Mouse (Mus musculus): ENCODE data around the gene Elavl2. TPM values are rescaled to one million over a fixed set of nuclear protein-coding genes. Genes with fewer than 3 reads are reported as not detected.

The Elavl2 gene
- total and polyA plus RNA-seq, 3 experiments: 0.39 to 0.59 TPM; not detected in 1

- intact Hi-C loops (cut with DNase I): no loop called here
- WGBS: 80% methylated on average over 4 of the region's 4 CpGs
- no peaks in the 10 kb centered on the region for H3K79me2 ChIP-seq (replicated peaks; ENCODE audit: control insufficient read depth, insufficient read depth, low read length)
Measured at GRCm38 (mm10) chr4:91363963-91364362, 36.6 kb downstream of the Elavl2 start.

GRCm38 (mm10) chr4:91362520-91362919, 38.1 kb downstream of the Elavl2 start:
- no peak overlapping the region for H3K4me3 ChIP-seq
- no peaks in the 10 kb centered on the region for H3K36me3 ChIP-seq (ENCODE audit: control insufficient read depth, insufficient read depth, low read length)
- no peak for TF ChIP-seq EP300 (IDR thresholded peaks at IDR 0.05; ENCODE audit: insufficient read depth, low read depth, low read length)
- no peak overlapping the region for H3K27ac ChIP-seq
- whole genome bisulfite sequencing: 60% methylated on average over 5 of the region's 5 CpGs
- no peaks in the 10 kb centered on the region for H3K4me1 ChIP-seq (ENCODE audit: control insufficient read depth, insufficient read depth, low read length)
- H3K79me2 ChIP-seq (replicated peaks; ENCODE audit: control insufficient read depth, insufficient read depth, low read length): no peaks in the 10 kb centered on the region
- H3K9ac ChIP-seq (ENCODE audit: low read depth, low read length): no peak overlapping the region
- intact Hi-C loops (cut with DNase I): no loop called here
- H3K27me3 ChIP-seq (ENCODE audit: control insufficient read depth, insufficient read depth, low read length): no peaks in the 10 kb centered on the region
- DNase-seq: no peak

More at GRCm38 (mm10) chr4:91363963-91364362, 36.6 kb downstream of the Elavl2 start:
- TF ChIP-seq CTCF (IDR thresholded peaks at IDR 0.05) (no peak), EP300 (IDR thresholded peaks at IDR 0.05; ENCODE audit: insufficient read depth, low read depth, low read length) (no peak), POLR2A (IDR thresholded peaks at IDR 0.05; ENCODE audit: insufficient read depth, low read depth, low read length) (no peak)
- H3K27ac ChIP-seq: no peak overlapping the region
- H3K9ac ChIP-seq (ENCODE audit: low read depth, low read length): no peak overlapping the region
- no peak overlapping the region for H3K4me3 ChIP-seq
- H3K36me3 ChIP-seq (ENCODE audit: control insufficient read depth, insufficient read depth, low read length): no peaks in the 10 kb centered on the region
- no peak for DNase-seq
- H3K27me3 ChIP-seq (ENCODE audit: control insufficient read depth, insufficient read depth, low read length): no peaks in the 10 kb centered on the region
- H3K4me1 ChIP-seq (ENCODE audit: control insufficient read depth, insufficient read depth, low read length): no peaks in the 10 kb centered on the region

GRCm38 (mm10) chr4:91353138-91353537, 47.4 kb downstream of the Elavl2 start:
- Histone ChIP-seq H3K36me3 (ENCODE audit: control insufficient read depth, insufficient read depth, low read length) (no peaks in the 10 kb centered on the region), H3K27ac (no peak overlapping the region), H3K4me3 (no peak overlapping the region), H3K27me3 (ENCODE audit: control insufficient read depth, insufficient read depth, low read length) (no peaks in the 10 kb centered on the region), H3K79me2 (replicated peaks; ENCODE audit: control insufficient read depth, insufficient read depth, low read length) (no peaks in the 10 kb centered on the region), H3K9ac (ENCODE audit: low read depth, low read length) (no peak overlapping the region), H3K4me1 (ENCODE audit: control insufficient read depth, insufficient read depth, low read length) (no peaks in the 10 kb centered on the region)
- intact Hi-C loops (cut with DNase I): no loop called here
- 61% methylated on average over 9 of the region's 9 CpGs for WGBS
- TF ChIP-seq CTCF (IDR thresholded peaks at IDR 0.05) (no peak), EP300 (IDR thresholded peaks at IDR 0.05; ENCODE audit: insufficient read depth, low read depth, low read length) (no peak), POLR2A (IDR thresholded peaks at IDR 0.05; ENCODE audit: insufficient read depth, low read depth, low read length) (no peak)
- no peak for DNase-seq

- TF ChIP-seq POLR2A (IDR thresholded peaks at IDR 0.05; ENCODE audit: insufficient read depth, low read depth, low read length): no peak
- TF ChIP-seq EP300 (IDR thresholded peaks at IDR 0.05; ENCODE audit: insufficient read depth, low read depth, low read length): no peak
- no peak for TF ChIP-seq CTCF (IDR thresholded peaks at IDR 0.05)
- WGBS: 75% methylated on average over 5 of the region's 5 CpGs
- intact Hi-C loops (cut with DNase I): no loop called here
- Histone ChIP-seq H3K27me3 (ENCODE audit: control insufficient read depth, insufficient read depth, low read length) (no peaks in the 10 kb centered on the region), H3K36me3 (ENCODE audit: control insufficient read depth, insufficient read depth, low read length) (no peaks in the 10 kb centered on the region), H3K4me1 (ENCODE audit: control insufficient read depth, insufficient read depth, low read length) (no peaks in the 10 kb centered on the region), H3K27ac (no peak overlapping the region), H3K4me3 (no peak overlapping the region), H3K79me2 (replicated peaks; ENCODE audit: control insufficient read depth, insufficient read depth, low read length) (no peaks in the 10 kb centered on the region), H3K9ac (ENCODE audit: low read depth, low read length) (no peak overlapping the region)
- no peak for DNase-seq
Measured at GRCm38 (mm10) chr4:91349579-91349978, 51.0 kb downstream of the Elavl2 start.

GRCm38 (mm10) chr4:91334177-91334576, 66.4 kb downstream of the Elavl2 start:
- TF ChIP-seq POLR2A (IDR thresholded peaks at IDR 0.05; ENCODE audit: insufficient read depth, low read depth, low read length): no peak
- TF ChIP-seq EP300 (IDR thresholded peaks at IDR 0.05; ENCODE audit: insufficient read depth, low read depth, low read length): no peak
- TF ChIP-seq CTCF (IDR thresholded peaks at IDR 0.05): no peak
- H3K79me2 ChIP-seq (replicated peaks; ENCODE audit: control insufficient read depth, insufficient read depth, low read length): no peaks in the 10 kb centered on the region
- intact Hi-C loops (cut with DNase I): no loop called here

GRCm38 (mm10) chr4:91310801-91311200, 89.8 kb downstream of the Elavl2 start:
- Histone ChIP-seq H3K79me2 (replicated peaks; ENCODE audit: control insufficient read depth, insufficient read depth, low read length) (no peaks in the 10 kb centered on the region), H3K27me3 (ENCODE audit: control insufficient read depth, insufficient read depth, low read length) (no peaks in the 10 kb centered on the region), H3K27ac (no peak overlapping the region), H3K36me3 (ENCODE audit: control insufficient read depth, insufficient read depth, low read length) (no peaks in the 10 kb centered on the region), H3K4me3 (no peak overlapping the region), H3K9ac (ENCODE audit: low read depth, low read length) (no peak overlapping the region), H3K4me1 (ENCODE audit: control insufficient read depth, insufficient read depth, low read length) (no peaks in the 10 kb centered on the region)
- DNase-seq: no peak
- intact Hi-C loops (cut with DNase I): no loop called here
- TF ChIP-seq EP300 (IDR thresholded peaks at IDR 0.05; ENCODE audit: insufficient read depth, low read depth, low read length) (no peak), POLR2A (IDR thresholded peaks at IDR 0.05; ENCODE audit: insufficient read depth, low read depth, low read length) (no peak), CTCF (IDR thresholded peaks at IDR 0.05) (no peak)
- WGBS: 79% methylated on average over 1 of the region's 1 CpGs

More at GRCm38 (mm10) chr4:91334177-91334576, 66.4 kb downstream of the Elavl2 start:
- Histone ChIP-seq H3K4me1 (ENCODE audit: control insufficient read depth, insufficient read depth, low read length) (no peaks in the 10 kb centered on the region), H3K9ac (ENCODE audit: low read depth, low read length) (no peak overlapping the region), H3K4me3 (no peak overlapping the region), H3K27me3 (ENCODE audit: control insufficient read depth, insufficient read depth, low read length) (no peaks in the 10 kb centered on the region), H3K36me3 (ENCODE audit: control insufficient read depth, insufficient read depth, low read length) (no peaks in the 10 kb centered on the region), H3K27ac (no peak overlapping the region)
- 68% methylated on average over 4 of the region's 4 CpGs for WGBS
- no peak for DNase-seq
